Mouse (Mus musculus) R1 (cell line): ENCODE data around the gene Olfr980.
"Not testable (repeated sequence)": the region's sequence is repeated elsewhere in the genome, so short reads cannot be mapped to it uniquely, and the experiment has no call there.

ENCODE experiments used
- DNase-seq: peaks from one replicate; pipeline ENCODE4 v3.0.0-alpha.2; 2018; ENCODE audit warnings: low read depth, low spot score

Gene Olfr980

GRCm38 (mm10) chr9:40009482-40009881, at the start of gene Olfr980:
Gene Olfr980 (minus strand): TSS chr9:40009582.
- no peak for DNase-seq

DNA sequence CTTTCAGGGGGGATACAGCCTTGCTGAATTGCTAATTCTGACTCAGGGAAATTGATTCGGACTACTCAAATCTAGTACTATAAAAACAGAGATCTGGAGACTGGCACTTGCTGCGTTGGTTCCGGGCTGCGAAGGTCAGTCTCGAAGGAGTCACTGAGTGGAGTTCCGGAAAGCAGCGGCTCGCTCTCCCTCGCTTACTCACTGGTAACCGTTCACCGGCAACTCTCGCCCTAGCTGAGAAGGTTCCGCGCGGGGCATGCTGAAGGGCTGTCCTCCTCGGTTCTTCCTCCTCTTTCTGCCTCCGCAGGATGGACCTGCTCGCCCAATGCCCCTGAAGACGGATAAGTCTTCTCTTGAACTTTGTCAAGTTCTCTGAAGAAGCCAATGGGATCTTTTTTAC, 40.8 kb upstream of the Olfr980 start:
- DNase-seq = peak; percentile 4

GRCm38 (mm10) chr9:40021164-40021563, 11.8 kb upstream of the Olfr980 start, which contains the start of gene Olfr981:
Gene Olfr981 (plus strand): TSS chr9:40021464.
- no peak for DNase-seq

DNA sequence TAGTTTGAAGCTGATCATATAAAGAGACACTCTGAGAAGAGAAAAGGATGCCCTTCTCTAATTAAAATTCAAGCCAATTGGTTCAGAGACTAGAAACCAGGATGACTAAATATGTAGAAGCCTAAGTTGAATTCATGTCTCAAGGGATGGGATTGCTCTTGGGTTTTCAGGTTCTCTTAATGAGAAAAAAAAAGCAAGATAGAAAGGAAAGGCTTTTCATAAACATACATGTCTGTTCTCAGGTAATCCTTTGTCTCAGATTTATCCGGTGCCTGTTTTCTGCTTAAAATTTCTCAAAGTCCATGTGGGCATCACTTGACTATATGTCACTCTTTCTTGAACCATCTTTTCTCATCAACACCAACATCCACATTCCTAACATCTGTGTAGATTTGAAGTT, 6.0 kb downstream of the Olfr980 start, which contains the start of gene Olfr979:
TSS of gene Olfr979 (minus strand) at position 101 of the 400 bp plus-strand sequence.
- no peak for DNase-seq

GRCm38 (mm10) chr9:39991813-39992212, 17.6 kb downstream of the Olfr980 start, which contains the start of gene Olfr978:
Gene Olfr978 (plus strand): TSS chr9:39992113.
- DNase-seq = no peak

DNA sequence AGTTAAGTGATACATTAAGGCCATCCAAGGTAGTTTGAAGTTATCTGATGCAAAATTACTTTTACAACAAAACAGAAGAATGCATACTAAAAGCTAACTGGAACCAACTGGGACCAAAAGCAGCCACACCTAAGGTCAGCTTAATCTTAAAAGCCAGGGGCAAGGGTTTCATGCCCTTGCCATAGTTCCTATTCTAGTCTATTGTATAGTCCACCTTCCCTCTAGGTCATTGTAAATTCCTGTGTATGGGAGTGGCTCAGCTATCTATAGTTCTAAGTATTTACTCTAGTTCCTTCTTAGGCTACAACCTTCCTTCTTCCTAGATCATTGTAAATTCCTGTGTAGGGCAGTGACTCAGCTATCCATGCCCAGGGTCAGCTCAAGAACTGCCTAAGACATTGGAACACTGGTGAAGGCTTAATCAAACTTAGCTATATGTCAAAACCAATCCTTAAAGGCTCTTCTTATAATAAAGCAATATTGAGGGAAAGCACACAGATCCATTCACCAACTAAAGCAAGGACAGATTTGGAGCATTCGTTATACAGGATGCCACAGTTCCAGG, 32.7 kb downstream of the Olfr980 start:
- DNase-seq = peak; percentile 85

DNA sequence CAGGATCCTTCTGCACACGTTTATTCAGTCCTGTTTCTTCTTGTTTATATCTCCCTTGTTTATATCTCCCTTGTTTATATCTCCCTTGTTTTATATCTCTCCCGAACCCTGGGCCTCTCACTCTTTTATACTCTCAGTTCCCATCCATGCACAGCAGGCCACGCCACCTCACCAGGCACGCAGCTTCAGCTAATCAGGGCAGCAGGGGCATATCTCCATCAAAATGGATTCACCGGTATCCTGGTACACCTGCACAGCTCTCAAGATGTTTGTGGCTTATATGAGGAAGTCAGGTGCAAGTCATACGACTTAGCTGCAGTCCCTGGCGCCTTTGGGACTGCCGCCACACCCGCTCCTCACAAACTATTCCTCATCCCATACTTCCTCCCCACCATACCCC, 48.3 kb downstream of the Olfr980 start, which contains the start of gene Olfr976:
TSS of gene Olfr976 (minus strand) at position 101 of the 400 bp plus-strand sequence.
- not testable (repeated sequence) for DNase-seq
